Mouse (Mus musculus) gastrocnemius, postnatal 10 days (tissue): ENCODE measurements around the gene 2900026A02Rik. TPM values are rescaled to one million over a fixed set of nuclear protein-coding genes. Genes with fewer than 3 reads are reported as not detected.

Experiments
- DNase-seq: peaks from one replicate; pipeline ENCODE4 v3.0.0; 2021; ENCODE audit warnings: mixed read lengths
- long read RNA-seq, 2 experiments: library from polyadenylated mRNA; stranded (forward); transcript quantifications; one replicate each; pipeline ENCODE4 v2.0.0; 2021
- total RNA-seq, 2 experiments: library from RNA; stranded (reverse); gene quantifications; 2 replicates each; pipeline ENCODE4 v1.2.3; 2021

Gene 2900026A02Rik
- 10 to 100 TPM; 36.2 to 42.0 TPM for total RNA-seq
- long read RNA-seq, experiment 1, full-length matches to known transcripts = 27 of 36 reads
- long read RNA-seq, experiment 1, partial matches to known transcripts = 2 of 36 reads
- long read RNA-seq, experiment 1, other reads (novel, unspliced or antisense) = 7 of 36 reads
- long read RNA-seq, experiment 2, full-length matches to known transcripts = 19 of 25 reads
- long read RNA-seq, experiment 2, partial matches to known transcripts = 1 of 25 reads
- long read RNA-seq, experiment 2, other reads (novel, unspliced or antisense) = 5 of 25 reads

GRCm38 (mm10) chr5:113221147-113221865 is at the start of gene 2900026A02Rik:
TSS of gene 2900026A02Rik (minus strand) at chr5:113221236.
- peak; percentile 90 for DNase-seq

DNA sequence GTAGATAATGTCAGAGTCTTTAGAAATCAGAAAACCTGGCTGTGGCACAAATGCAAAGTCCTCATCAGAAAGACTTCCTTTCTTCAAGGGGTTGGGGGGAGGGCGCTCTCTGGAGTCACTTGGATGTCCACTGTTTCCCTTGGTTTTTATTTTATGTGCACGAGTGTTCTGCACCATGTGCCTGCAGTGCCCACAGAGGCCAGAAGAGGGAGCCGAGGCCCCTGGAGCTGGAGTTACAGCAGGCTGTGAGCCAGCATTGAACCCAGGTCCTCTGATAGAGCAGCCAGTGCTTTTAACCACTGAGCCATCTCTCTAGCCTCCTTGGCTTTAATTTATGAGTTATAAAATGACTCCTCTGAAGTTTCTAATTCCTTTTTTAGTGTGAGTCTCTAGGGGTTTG is 49.0 kb upstream of the 2900026A02Rik start:
- DNase-seq = no peak

- no peak for DNase-seq
Observed at GRCm38 (mm10) chr5:113268246-113268645, 47.2 kb upstream of the 2900026A02Rik start.

GRCm38 (mm10) chr5:113265637-113266036 is 44.6 kb upstream of the 2900026A02Rik start:
- DNase-seq = no peak

- no peak for DNase-seq
Observed at GRCm38 (mm10) chr5:113250806-113251205, 29.8 kb upstream of the 2900026A02Rik start.

- DNase-seq = no peak
Observed at GRCm38 (mm10) chr5:113249263-113249930, 28.4 kb upstream of the 2900026A02Rik start.

DNA sequence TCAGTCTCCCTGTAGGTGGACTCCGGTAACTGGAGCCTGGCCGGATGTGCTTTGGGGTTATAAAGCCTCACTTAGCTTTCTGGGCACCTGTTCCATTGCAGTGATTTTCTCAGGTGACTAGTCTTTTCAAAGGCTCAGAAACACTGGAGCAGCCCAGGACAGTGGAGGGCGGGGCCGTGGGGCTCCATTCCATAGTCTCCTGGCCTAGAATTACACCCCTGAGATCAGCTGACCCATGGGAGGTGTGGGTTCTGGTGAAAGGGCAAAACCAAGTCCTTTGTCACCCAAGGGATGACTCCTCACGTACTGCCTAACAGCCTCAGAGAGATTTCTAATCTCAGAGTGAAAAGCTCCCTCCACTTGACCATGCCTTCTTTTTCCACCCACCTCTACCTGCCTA is 9.2 kb upstream of the 2900026A02Rik start:
- DNase-seq = no peak

DNA sequence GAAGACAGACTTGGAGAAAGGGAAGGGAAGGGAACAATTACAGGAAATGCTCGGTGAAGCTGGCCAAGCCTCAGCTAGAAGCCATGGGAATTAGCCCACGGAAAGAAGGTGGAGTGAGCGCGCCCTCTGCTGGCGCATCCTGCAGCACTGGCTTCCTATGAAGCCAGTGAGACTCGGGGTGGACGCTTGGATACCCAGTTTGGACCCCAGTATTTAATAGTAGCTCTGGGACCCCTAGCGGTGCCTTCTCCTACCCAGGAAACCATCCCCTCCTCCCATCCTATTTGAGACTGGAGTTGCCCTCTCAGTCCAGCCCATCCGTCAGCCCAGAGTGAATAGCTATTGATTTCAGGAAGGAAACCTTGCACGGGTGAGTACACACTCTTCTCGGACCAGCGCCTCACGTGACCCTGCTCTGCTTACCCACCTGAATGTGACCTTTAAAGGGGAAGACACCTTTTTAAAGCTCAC is 5.6 kb upstream of the 2900026A02Rik start, which contains the start of gene Tmem211:
Gene Tmem211 (plus strand): TSS at position 278 of the 471 bp plus-strand sequence.
- DNase-seq = peak; percentile 88

- no peak for DNase-seq
Observed at GRCm38 (mm10) chr5:113225686-113226435, 4.8 kb upstream of the 2900026A02Rik start.

GRCm38 (mm10) chr5:113225271-113225670 is 4.2 kb upstream of the 2900026A02Rik start:
- no peak for DNase-seq

DNA sequence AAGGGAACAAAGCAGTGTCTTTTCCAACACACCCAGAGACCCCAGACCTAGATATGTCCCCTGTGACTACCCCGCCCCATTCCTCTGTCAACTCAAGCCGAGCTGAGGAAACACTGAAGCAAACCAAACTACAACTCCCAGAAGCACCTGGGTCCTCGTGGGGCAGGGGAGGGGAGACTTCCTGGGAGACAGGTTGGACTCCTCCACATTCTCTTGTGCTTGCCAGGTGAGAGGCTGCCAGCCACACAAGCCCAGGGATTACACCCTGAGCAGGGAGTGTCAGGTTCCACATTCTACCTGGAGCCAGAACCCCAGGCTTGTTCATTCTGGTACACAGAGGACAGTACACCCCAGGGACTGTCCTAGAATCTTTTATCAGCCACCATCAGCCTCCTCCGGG is 2.9 kb upstream of the 2900026A02Rik start:
- DNase-seq = no peak

DNA sequence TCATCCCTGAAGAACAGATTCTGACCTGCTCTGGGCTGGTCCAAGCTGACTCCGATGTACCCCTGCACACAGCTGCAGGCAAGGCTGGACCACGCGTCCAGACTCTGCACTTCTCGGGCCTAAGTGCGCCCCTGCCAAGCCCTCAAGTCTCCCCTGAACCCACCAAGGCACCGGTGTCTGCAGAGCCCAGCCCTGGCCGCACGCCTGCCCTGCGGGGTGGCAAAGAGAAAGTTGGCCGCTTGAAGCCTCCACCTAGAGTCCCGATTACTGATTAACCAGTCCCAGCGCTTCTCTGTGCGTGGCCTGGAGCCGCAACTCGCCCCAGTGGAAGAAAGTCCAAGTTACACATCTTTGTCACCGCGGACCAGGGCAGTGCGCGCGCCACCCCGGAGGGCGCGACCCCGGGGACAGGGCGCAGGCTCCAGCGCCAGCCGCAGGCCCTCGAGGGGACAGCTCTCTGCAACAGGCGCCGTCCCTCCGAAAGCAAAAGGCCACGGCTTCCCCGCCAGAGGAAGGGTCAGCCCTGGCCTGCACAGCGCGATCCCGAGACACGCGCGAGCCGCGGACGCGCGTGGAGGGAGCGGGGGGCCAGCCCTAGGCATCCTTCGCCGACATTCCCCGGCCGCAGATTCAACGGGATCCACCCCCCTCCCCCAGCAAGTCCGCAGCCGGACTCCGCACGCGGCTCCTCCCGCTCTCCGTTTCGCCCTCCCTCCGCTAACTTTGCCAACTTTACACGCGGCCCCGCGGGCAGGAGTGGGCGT is 471 bp downstream of the 2900026A02Rik start:
- peak; percentile 48 for DNase-seq

DNA sequence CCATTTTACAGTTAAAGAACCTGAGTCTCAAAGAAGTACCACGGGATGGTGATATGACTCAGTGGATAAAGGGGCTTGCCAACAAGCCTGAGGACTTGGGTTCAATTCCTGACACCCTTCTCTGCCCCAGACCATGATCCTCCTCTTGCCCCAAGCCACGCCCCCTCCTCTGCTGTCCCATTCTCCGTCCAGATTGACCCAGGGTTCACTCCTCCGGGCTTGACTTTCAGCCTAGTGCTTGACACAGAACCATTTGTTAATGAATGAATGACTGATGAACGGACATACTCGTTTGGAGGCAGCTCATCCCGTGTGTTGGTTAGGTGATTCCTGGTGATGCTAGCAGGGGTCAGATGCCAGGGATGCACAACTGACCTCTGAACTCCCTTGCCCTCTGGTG is 1.2 kb downstream of the 2900026A02Rik start:
- no peak for DNase-seq

DNA sequence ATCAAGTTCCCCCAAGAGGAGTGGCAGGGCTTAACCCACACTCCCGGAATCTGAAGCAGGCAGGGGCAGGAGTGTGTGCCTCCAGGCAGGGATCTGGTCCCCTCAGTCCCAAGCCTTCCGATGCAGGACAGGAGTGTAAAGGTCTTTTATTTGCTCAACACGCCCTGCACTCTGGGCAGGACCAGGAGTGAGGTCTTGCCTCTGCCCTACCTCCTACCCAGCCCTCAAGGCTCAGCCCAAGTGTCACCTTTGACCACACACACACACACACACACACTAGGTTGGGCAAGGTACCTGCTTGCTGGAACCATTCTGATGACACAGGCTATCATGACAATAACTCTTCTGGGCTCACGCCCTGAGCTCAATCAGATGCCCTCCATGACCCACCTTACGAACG is 1.6 kb downstream of the 2900026A02Rik start:
- DNase-seq = no peak

GRCm38 (mm10) chr5:113218617-113219235 is 2.3 kb downstream of the 2900026A02Rik start:
- DNase-seq = no peak

- no peak for DNase-seq
Observed at GRCm38 (mm10) chr5:113217076-113217475, 4.0 kb downstream of the 2900026A02Rik start.

DNA sequence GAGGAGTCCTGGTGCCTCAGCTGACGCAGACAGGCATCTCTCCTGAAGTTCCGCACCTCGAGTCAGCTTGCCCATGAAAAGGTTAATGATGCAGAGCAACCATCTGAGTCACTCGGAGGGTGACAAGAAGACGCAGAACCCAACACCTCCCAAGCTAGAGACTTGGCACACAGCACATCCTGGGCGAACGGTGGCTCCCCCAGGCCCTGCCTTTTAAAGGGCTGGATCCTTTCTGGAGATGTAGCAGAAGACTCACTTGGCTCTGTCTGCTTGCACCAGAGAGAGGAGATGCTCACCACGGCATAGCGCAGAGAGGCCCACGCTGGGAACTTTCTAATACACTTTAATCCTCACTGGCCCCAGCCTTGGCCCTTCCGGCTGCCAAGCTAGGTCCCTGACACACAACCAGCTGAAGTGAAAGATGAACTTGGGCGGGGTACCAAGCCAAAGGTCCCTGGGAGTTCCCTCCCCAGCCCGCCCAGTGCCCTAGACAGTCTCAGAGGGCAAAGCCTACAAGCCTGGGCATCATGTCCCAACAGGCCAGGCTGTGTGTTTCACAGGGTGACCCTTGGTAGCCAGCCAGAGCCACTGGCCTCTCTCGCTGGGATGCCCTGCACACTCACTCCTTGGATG is 4.6 kb downstream of the 2900026A02Rik start:
- DNase-seq = no peak

GRCm38 (mm10) chr5:113215610-113216011 is 5.4 kb downstream of the 2900026A02Rik start:
- no peak for DNase-seq

GRCm38 (mm10) chr5:113214455-113214854 is 6.6 kb downstream of the 2900026A02Rik start:
- peak; percentile 55 for DNase-seq

GRCm38 (mm10) chr5:113214041-113214440 is 7.0 kb downstream of the 2900026A02Rik start:
- no peak for DNase-seq
